Mouse (Mus musculus) testis, adult 2 months (tissue): Measurements from ENCODE around the gene Bsg.

Experiments used
- CTCF ChIP-seq: fragments of 200-500 bp; IDR thresholded peaks from 2 replicates; pipeline ENCODE4 v1.5.1; 2012; ENCODE audit warnings: low read depth, mild to moderate bottlenecking, inconsistent platforms, low read length, moderate library complexity; ENCODE audit not compliant: control insufficient read depth, insufficient read depth, insufficient replicate concordance
- POLR2A ChIP-seq: fragments of 200-500 bp; IDR thresholded peaks from 2 replicates; pipeline ENCODE4 v1.6.1; 2012; ENCODE audit warnings: low read depth, mild to moderate bottlenecking, inconsistent platforms, low read length, moderate library complexity; ENCODE audit not compliant: control insufficient read depth

- TF ChIP-seq POLR2A (no peak), CTCF (no peak)
Measured at GRCm38 (mm10) chr10:79683726-79684640, 20.3 kb upstream of the Bsg start.
